In genomic region chr9:15357484-15358275, GRCm38 (mm10) we compare ENCODE assay signal across 7 mouse cellular contexts. TPM values are rescaled to one million over a fixed set of nuclear protein-coding genes. Genes with fewer than 3 reads are reported as not detected.
DNase-seq lines count a peak whose midpoint lies in the region; ATAC-seq lines count a peak whose summit lies in the region.

TSS of gene Cep295 (minus strand) at chr9:15357788.

- H3K4me2 ChIP-seq in intestine, embryonic 16.5 days (ENCODE audit: low read depth, low read length), result peak within 1 kb of the TSS; percentile 58
- H3K4me2 ChIP-seq in midbrain, embryonic 11.5 days, result peak within 1 kb of the TSS; percentile 76

- DNase-seq in adrenal gland, adult 8-10 months, result peak; percentile 92
- peak; percentile 96 for DNase-seq in embryo, embryonic 9.5 days (ENCODE audit: extremely low spot score)
- peak; percentile 97 to 98 for DNase-seq in gastrocnemius, postnatal 4 days (ENCODE audit: low spot score in 2 of 2)
- DNase-seq in left cerebral cortex, postnatal 36 days (ENCODE audit: low spot score in 2 of 2), result peak; percentile 95 to 97
- DNase-seq in midbrain, embryonic 11.5 days (ENCODE audit: low spot score, missing footprints), result peak; percentile 100
- DNase-seq in skeletal muscle tissue, adult 2 months (ENCODE audit: low read depth, low spot score), result peak; percentile 94

- H3K9me3 ChIP-seq in intestine, embryonic 16.5 days (ENCODE audit: control insufficient read depth, low read length), result no peaks in the 10 kb centered on the region
- no peaks in the 10 kb centered on the region for H3K9me3 ChIP-seq in midbrain, embryonic 11.5 days (ENCODE audit: control insufficient read depth, low read length)

- intact Hi-C loops in left cerebral cortex, postnatal 36 days (cut with DNase I), result no loop called here

- H3K27ac ChIP-seq in intestine, embryonic 16.5 days (ENCODE audit: low read length), result peak within 1 kb of the TSS; percentile 59
- H3K27ac ChIP-seq in midbrain, embryonic 11.5 days (ENCODE audit: low read depth, low read length), result peak within 1 kb of the TSS; percentile 57

- ATAC-seq in intestine, embryonic 16.5 days, result peak; percentile 100
- ATAC-seq in midbrain, embryonic 11.5 days (ENCODE audit: low FRiP score), result peak; percentile 100

- peak within 1 kb of the TSS; percentile 84 for H3K4me3 ChIP-seq in intestine, embryonic 16.5 days (ENCODE audit: low read length)
- peak within 1 kb of the TSS; percentile 81 for H3K4me3 ChIP-seq in midbrain, embryonic 11.5 days (ENCODE audit: low read depth, low read length)

- peaks cover 6% of the 10 kb centered on the region; the same call in 1 of the 2 replicates for H3K4me1 ChIP-seq in intestine, embryonic 16.5 days (ENCODE audit: control insufficient read depth, insufficient read depth, low read length)
- no peaks in the 10 kb centered on the region; the same call in 1 of the 2 replicates for H3K4me1 ChIP-seq in midbrain, embryonic 11.5 days (ENCODE audit: control insufficient read depth, insufficient read depth, low read length)

- no peaks in the 10 kb centered on the region for H3K36me3 ChIP-seq in intestine, embryonic 16.5 days (ENCODE audit: control insufficient read depth, insufficient read depth, low read length)
- H3K36me3 ChIP-seq in midbrain, embryonic 11.5 days (ENCODE audit: control insufficient read depth, insufficient read depth, low read length), result no peaks in the 10 kb centered on the region

- H3K27me3 ChIP-seq in intestine, embryonic 16.5 days (replicated peaks; ENCODE audit: control insufficient read depth, insufficient read depth, low read length), result no peaks in the 10 kb centered on the region
- no peaks in the 10 kb centered on the region; the same call in 1 of the 2 replicates for H3K27me3 ChIP-seq in midbrain, embryonic 11.5 days (ENCODE audit: control insufficient read depth, insufficient read depth, low read length)

- 2% methylated on average over 60 of the region's 60 CpGs for WGBS in intestine, embryonic 16.5 days
- WGBS in midbrain, embryonic 11.5 days, result 4% methylated on average over 60 of the region's 60 CpGs

- peak within 1 kb of the TSS; percentile 88 for H3K9ac ChIP-seq in intestine, embryonic 16.5 days (ENCODE audit: low read depth, low read length)
- H3K9ac ChIP-seq in midbrain, embryonic 11.5 days (ENCODE audit: low read length), result peak within 1 kb of the TSS; percentile 84

RNA-seq across cellular contexts. Expression of gene Cep295, which starts in this region (rescaled TPM):
- 10 to 100 TPM; 12.2 to 19.4 (median 14.2) TPM for total RNA-seq in adrenal gland, adult 8-10 months (2022)
- total RNA-seq in gastrocnemius, postnatal 4 days (2021), result 10 to 100 TPM; 13.2 to 18.0 TPM
- 8.0 and 9.6 TPM in 2 replicates for polyA plus RNA-seq in intestine, embryonic 16.5 days (2015; fragmentation: Nextera tagmentation; extraction: Ambion mirVana)
- 10 to 100 TPM; 17.1 to 30.2 TPM for total RNA-seq in left cerebral cortex, postnatal 36 days (2021)
- polyA plus RNA-seq in midbrain, embryonic 11.5 days (2014; fragmentation: Nextera tagmentation; extraction: Ambion mirVana), result 21.6 and 23.0 TPM in 2 replicates

Comparison
In these comparisons a context has a peak if more than half of its experiments do, and no peak if none do; other contexts are left out.
1. Peak in every context shown above with its lines: DNase-seq, ATAC-seq, H3K4me3 ChIP-seq and H3K27ac ChIP-seq.